Mouse (Mus musculus) neural tube, embryonic 15.5 days (tissue): ENCODE measurements around the gene Gm48551. TPM values are rescaled to one million over a fixed set of nuclear protein-coding genes. Genes with fewer than 3 reads are reported as not detected.

Experiments used
- ATAC-seq: fragments of 200-750 bp; cut with Nextera tagmentation; 2 replicates; pipeline ENCODE4 v1.8.0; 2017; ENCODE audit warnings: mild to moderate bottlenecking, moderate TSS enrichment, moderate library complexity; ENCODE audit not compliant: low FRiP score
- H3K27ac ChIP-seq: fragments of 300-500 bp; sonication (generic); replicated peaks from 2 replicates; pipeline ENCODE4 v1.5.1; 2015; ENCODE audit warnings: mild to moderate bottlenecking, inconsistent platforms
- H3K27me3 ChIP-seq: fragments of 300-500 bp; sonication (generic); replicated peaks from 2 replicates; pipeline ENCODE4 v1.6.1; 2015; ENCODE audit warnings: inconsistent platforms
- H3K36me3 ChIP-seq: fragments of 300-500 bp; sonication (generic); 2 replicates; pipeline ENCODE4 v1.6.1; 2015; ENCODE audit warnings: inconsistent platforms
- H3K4me1 ChIP-seq: fragments of 300-500 bp; sonication (generic); 2 replicates; pipeline ENCODE4 v1.6.1; 2015; ENCODE audit warnings: inconsistent platforms
- H3K4me2 ChIP-seq: fragments of 300-500 bp; sonication (generic); 2 replicates; pipeline ENCODE4 v1.6.1; 2015; ENCODE audit warnings: inconsistent platforms, mild to moderate bottlenecking, moderate library complexity
- H3K4me3 ChIP-seq: fragments of 300-500 bp; sonication (generic); replicated peaks from 2 replicates; pipeline ENCODE4 v1.5.1; 2015; ENCODE audit warnings: mild to moderate bottlenecking, inconsistent platforms
- H3K9ac ChIP-seq: fragments of 300-500 bp; sonication (generic); replicated peaks from 2 replicates; pipeline ENCODE4 v1.6.1; 2015; ENCODE audit warnings: mild to moderate bottlenecking, inconsistent platforms
- H3K9me3 ChIP-seq: fragments of 300-500 bp; sonication (generic); replicated peaks from 2 replicates; pipeline ENCODE4 v1.6.1; 2016; ENCODE audit warnings: inconsistent platforms
- WGBS: fragments of 180-500 bp; shearing (Covaris S2); methylation state at CpG from one replicate; pipeline ENCODE4 v1.1.7; 2015; ENCODE audit warnings: mixed read lengths; 5-methylcytosine and 5-hydroxymethylcytosine counted together
- polyA plus RNA-seq: library from polyadenylated mRNA; unstranded; fragments of >200 nt; fragmentation: Nextera tagmentation; extraction: Ambion mirVana; gene quantifications from 2 replicates; pipeline ENCODE4 v1.2.1, GENCODE M21; 2015

Gene Gm48551
- polyA plus RNA-seq, 1 experiment from 2014 or later = 7.2 TPM

DNA sequence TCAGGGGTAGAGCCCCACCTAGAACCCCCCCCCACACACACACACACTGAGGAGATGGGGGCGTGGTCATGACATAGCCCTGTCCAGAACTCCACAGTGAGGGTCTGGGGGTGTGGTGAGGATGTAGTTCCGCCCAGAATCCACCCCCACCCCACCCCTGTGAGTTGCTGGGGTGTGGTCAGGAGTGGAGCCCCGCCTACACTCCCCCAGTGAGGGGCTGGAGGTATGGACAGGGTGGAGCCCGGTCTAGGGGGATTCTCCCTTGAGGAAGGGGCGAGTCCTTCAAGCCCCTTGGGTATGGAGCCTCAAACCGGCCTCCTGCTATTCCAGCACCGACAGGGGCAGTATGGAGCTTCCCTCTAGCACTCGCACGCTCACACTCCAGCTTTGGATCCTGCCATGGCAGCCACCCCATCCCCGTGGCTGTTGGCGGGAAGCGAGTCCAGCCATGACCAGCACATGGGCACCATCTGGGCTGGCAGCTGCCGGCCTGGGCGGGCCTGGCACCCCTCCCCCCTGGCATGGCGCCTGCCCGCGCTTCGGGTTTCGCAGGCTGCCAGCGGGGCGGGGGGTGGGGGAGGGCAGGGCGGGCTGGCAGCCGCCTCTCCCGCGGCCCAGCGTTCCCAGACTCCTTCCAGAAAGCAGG lies 32.4 kb downstream of the Gm48551 start:
- Histone ChIP-seq H3K9me3 (no peaks in the 10 kb centered on the region), H3K36me3 (peaks cover 12% of the 10 kb centered on the region; the same call in 1 of the 2 replicates), H3K4me2 (peak overlapping the region; percentile 50), H3K9ac (0 out of 2 replicates have a peak overlapping the region, but pooled peaks have one; percentile 20), H3K27ac (peak overlapping the region; percentile 72), H3K4me1 (peaks cover 73% of the 10 kb centered on the region), H3K27me3 (no peaks in the 10 kb centered on the region), H3K4me3 (peak overlapping the region; percentile 19; the same call in 1 of the 2 replicates)
- peak; percentile 67 for ATAC-seq
- 1% methylated on average over 24 of the region's 26 CpGs for WGBS

DNA sequence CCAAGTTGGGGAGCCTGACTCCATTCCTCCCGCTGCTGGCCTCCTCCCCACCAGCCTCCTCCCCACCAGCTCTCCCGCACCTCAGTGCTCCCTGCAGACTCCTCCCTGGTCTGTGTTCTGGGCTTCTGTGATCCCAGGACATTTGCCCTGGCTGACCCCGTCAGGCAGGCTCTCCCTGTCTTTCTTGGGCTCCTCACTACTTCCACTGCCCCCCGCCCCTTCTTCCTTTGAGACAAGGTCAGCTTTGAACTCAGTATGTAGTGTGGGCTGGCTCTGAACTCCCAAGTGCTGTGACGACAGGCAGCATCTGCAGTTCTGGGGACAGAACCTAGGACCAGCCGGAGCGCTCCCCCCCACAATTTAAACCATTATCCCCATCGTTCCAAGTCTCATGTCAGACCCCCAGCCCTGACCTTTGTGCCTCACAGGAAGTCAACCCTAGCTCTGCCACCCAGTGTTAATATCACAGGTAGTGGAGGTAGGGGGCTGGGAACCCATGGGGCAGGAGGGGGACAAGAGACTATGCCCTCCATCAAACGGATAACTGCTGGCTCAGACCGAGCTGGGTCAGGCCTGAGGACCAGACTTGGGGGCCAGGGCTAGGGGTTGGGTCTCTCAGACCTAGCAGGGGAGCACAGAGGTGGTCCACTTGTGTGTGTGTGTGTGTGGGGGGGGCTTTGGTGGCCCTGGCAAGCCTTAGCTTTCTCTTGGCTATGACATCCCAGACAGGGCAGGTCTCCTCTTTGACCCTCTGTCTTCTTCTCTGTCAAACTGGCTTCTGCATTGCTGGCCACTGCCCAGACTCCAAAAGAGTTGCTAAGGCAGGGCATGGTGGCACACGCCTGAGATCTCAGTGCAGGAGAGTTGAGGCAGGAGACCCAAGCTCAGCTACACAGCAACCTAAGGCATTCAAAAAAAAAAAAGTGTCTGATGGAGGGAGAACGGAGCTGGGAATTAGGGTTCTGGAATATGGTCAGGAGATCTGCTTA lies 33.3 kb downstream of the Gm48551 start:
- Histone ChIP-seq H3K4me1 (peaks cover 65% of the 10 kb centered on the region), H3K9ac (peak overlapping the region; percentile 20; the same call in 1 of the 2 replicates), H3K27me3 (no peaks in the 10 kb centered on the region), H3K27ac (peak overlapping the region; percentile 72), H3K4me3 (peak overlapping the region; percentile 19; the same call in 1 of the 2 replicates), H3K4me2 (peak overlapping the region; percentile 50), H3K9me3 (no peaks in the 10 kb centered on the region), H3K36me3 (peaks cover 12% of the 10 kb centered on the region; the same call in 1 of the 2 replicates)
- 51% methylated on average over 12 of the region's 12 CpGs for WGBS
- no peak for ATAC-seq

DNA sequence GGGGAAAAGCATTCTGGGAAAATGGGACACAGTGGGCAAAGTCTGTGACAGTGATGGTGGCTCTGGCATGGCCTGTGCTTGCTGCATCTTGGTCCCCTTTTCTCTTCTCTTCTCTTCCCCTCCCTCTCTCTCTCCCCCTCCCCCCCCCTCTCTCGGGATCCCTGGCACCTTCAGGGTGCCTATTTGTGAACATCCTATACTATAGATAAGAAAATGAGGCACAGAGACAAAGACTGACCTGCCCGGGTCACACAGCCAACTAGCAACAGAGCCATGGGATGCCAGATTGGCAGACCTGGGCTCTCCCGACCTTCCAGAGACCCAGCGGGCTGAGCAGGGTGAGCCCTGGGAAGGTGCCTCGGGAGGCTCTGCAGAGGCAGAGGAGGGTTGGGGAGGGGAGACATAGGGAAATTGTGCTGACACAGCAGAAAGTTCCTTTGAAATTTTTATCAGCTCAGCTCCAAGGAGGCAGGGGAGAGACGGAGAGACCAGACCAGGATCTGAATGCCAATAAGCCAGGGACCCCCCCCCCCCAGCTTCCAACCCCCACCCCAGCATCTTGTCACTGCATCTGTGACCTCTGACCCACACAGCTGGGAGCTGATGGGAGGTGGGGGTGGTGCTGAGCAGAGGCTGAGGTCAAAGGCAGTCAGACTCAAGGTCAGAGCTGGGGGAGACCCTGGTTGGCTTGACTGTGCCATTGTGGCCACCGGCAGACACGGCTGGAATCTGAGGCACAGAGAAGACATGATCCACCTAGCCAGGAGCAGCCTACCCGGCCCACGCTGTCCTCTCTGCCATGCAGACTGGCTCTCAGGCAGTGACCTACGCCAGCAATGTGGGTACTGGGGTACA lies 34.2 kb downstream of the Gm48551 start:
- Histone ChIP-seq H3K27me3 (no peaks in the 10 kb centered on the region), H3K9me3 (no peaks in the 10 kb centered on the region), H3K4me2 (no peak overlapping the region), H3K4me3 (no peak overlapping the region), H3K4me1 (peaks cover 57% of the 10 kb centered on the region), H3K9ac (no peak overlapping the region), H3K27ac (no peak overlapping the region), H3K36me3 (peaks cover 12% of the 10 kb centered on the region; the same call in 1 of the 2 replicates)
- no peak for ATAC-seq
- WGBS = 46% methylated on average over 11 of the region's 11 CpGs

DNA sequence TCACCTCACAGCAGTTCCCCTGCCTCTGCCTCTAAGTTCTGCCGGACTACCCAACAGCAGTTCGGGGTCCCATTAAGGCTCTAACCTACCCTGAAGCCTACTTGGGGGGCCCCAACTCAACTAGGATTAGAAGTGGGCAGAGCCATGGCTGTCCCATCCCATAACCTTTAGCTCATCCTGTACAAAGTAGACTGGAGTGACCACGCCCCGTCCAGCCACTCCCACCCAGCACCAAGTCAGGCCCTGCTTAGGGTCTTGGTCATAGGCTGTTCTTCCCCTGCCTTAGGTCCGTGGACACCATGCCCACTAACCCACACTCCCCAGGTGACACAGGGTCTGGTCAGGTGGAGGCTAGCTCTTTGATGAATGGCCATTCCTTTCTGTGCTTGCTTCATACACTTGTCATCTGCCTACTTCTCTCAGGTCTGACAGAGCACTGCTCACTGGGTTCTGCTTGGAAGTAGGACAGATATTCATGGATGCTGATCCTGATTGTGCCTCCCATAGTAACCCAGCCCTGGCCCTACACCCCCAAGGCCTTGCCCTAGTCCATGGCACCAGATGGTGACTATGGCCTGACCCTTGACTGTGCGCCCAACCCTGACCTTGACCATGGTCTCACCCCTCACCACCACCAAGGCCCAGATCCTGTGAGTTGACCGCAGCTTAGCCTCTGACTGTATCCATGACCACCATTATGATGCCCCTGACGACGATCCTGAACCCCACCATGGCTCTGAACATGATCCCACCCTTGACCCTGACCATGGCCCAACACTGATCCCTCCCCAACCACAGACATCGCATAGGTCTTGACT lies 35.1 kb downstream of the Gm48551 start:
- WGBS = 94% methylated on average over 10 of the region's 10 CpGs
- no peak overlapping the region for H3K4me2 ChIP-seq
- no peak overlapping the region for H3K9ac ChIP-seq
- H3K27me3 ChIP-seq = no peaks in the 10 kb centered on the region
- ATAC-seq = no peak
- no peaks in the 10 kb centered on the region for H3K9me3 ChIP-seq
- H3K27ac ChIP-seq = no peak overlapping the region
- H3K4me1 ChIP-seq = peaks cover 54% of the 10 kb centered on the region
- H3K36me3 ChIP-seq = peaks cover 12% of the 10 kb centered on the region; the same call in 1 of the 2 replicates
- H3K4me3 ChIP-seq = no peak overlapping the region

DNA sequence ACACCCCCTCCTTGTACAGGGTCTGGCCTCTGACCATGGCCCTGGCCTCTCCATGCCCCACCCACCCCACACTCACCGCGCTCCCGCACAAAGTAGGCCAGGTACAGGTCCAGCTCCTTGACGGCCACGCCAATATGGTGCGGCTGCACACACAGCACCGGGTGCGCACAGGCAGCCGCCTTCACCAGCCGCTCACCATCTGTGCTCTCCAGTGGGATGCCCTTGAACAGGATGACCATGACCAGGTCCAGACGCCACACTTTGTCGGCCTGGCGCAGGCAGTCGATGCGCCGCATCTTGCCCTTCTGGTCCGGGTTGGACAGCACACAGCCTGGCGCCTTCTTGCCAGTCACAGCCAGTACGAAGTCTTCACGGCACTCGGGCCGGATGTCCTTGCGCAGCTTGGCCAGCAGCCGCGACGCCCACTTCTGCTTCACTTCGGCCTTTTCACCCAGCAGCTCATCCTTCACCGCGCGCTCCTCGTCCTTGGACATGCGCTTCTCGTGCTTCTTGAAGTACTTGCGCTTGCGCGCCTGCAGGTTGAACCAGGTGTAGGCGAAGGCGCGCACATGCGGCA lies 36.0 kb downstream of the Gm48551 start:
- no peak overlapping the region for H3K9ac ChIP-seq
- H3K27me3 ChIP-seq = no peaks in the 10 kb centered on the region
- H3K4me2 ChIP-seq = no peak overlapping the region
- WGBS = 87% methylated on average over 40 of the region's 40 CpGs
- H3K4me1 ChIP-seq = peaks cover 56% of the 10 kb centered on the region
- H3K4me3 ChIP-seq = no peak overlapping the region
- H3K27ac ChIP-seq = no peak overlapping the region
- H3K9me3 ChIP-seq = no peaks in the 10 kb centered on the region
- H3K36me3 ChIP-seq = peaks cover 12% of the 10 kb centered on the region; the same call in 1 of the 2 replicates
- ATAC-seq = no peak

DNA sequence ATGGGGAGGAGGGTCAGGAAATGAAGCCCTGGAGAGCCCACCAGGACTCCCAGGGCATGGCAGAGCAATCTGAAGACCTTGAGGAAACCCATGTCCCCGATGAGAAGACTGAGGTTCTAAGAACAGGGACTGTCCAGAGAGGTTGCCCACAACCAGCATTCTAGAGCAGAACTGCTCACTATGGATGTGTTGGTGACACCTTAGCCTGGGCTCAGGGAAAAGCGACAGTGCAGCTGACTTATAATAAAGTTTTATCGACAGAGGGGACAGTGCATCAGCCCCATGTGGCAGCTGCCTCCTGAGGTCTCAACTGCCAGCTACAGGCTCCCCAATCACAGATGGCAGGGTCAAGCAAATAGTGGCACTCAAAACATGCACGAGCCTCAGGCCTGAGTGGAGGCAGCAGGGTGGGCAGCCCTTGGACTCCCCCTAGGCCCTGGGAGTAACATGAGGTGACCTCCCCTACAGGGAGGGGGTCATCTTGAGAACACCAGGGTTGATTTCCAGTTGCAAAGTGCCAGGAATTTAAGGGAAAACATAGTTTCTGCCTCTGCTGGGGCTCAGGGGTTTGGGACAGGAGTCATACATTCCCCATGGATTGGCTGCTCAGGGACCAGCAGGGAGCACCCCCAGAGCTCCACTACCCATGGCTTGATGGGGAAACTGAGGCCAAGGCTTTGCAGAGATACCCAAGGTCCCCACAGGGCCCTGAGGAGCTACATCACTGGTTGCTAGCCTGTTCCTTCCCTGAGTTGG lies 37.0 kb downstream of the Gm48551 start:
- 80% methylated on average over 4 of the region's 4 CpGs for WGBS
- no peak overlapping the region for H3K4me3 ChIP-seq
- H3K9ac ChIP-seq = no peak overlapping the region
- H3K4me2 ChIP-seq = no peak overlapping the region
- H3K27ac ChIP-seq = no peak overlapping the region
- no peak for ATAC-seq
- H3K27me3 ChIP-seq = no peaks in the 10 kb centered on the region; the same call in 1 of the 2 replicates
- H3K4me1 ChIP-seq = peaks cover 56% of the 10 kb centered on the region
- no peaks in the 10 kb centered on the region for H3K9me3 ChIP-seq
- peaks cover 12% of the 10 kb centered on the region; the same call in 1 of the 2 replicates for H3K36me3 ChIP-seq

DNA sequence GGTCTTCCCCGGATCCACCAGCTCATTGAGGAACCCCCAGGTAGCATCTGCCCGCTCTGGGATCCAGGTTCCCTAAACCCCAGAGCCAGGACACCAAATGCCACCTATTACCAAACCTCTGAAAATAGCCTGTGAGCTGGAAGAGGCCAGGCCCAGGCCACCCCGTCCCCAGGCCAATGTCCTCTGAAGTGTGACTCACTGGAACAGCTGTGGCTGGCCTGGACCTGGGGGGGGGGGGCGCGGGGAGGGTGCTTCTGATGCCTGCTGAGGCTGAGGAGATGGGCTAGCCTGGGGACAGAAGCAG lies 37.5 kb downstream of the Gm48551 start:
- no peak overlapping the region for H3K27ac ChIP-seq
- no peaks in the 10 kb centered on the region; the same call in 1 of the 2 replicates for H3K27me3 ChIP-seq
- H3K4me1 ChIP-seq = peaks cover 56% of the 10 kb centered on the region
- no peak overlapping the region for H3K9ac ChIP-seq
- 83% methylated on average over 5 of the region's 5 CpGs for WGBS
- H3K9me3 ChIP-seq = no peaks in the 10 kb centered on the region
- peaks cover 12% of the 10 kb centered on the region; the same call in 1 of the 2 replicates for H3K36me3 ChIP-seq
- no peak for ATAC-seq
- no peak overlapping the region for H3K4me3 ChIP-seq
- H3K4me2 ChIP-seq = no peak overlapping the region

DNA sequence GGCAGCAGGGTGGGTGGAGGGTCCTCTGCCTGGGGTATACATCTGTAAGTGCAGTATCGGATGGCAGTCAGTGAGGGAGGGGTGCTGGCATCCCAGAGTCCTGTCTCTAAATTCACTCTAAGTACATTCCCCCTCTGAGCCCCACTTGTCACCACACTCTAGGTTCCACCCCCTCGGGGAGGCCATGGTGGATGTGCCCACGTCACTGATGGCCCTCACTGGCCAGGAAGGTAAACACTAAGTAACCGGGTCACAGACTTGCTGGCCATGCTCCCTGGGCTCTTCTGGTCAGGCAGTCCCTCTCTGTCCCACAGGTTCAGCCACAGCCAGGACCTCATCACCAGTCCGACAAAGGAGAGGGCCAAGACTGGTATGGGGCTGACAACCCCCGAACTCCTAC lies 37.9 kb downstream of the Gm48551 start:
- WGBS = 86% methylated on average over 6 of the region's 6 CpGs

DNA sequence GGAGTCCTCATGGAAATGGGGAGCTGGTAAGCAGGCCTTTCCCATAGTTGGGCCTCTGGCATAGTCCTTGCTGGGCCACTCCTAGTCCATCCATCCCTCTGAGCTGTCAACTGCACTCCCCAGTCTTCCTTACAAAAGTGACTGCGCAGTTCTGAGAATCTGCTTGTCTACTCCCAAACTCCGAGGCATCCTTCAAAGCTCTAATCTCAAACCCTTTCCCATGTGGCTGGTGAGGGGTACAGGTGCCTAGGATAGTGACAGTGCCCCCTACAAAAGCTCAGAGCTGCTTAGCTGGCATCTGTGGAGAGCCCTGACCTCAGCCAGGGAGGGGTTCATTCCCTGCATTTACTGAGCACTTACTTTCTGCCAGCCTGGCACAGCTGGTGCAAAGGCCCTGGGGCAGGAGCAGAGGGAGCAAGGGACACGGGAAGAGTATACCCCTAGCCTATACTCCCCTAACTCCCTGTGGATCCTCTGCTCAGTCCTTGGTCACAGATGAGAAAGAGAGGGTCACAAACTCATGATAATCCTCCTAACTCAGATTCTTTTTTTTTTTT lies 38.5 kb downstream of the Gm48551 start:
- Histone ChIP-seq H3K27ac (no peak overlapping the region), H3K4me1 (peaks cover 54% of the 10 kb centered on the region), H3K9ac (no peak overlapping the region), H3K4me3 (no peak overlapping the region), H3K4me2 (no peak overlapping the region), H3K27me3 (peaks cover 6% of the 10 kb centered on the region), H3K9me3 (no peaks in the 10 kb centered on the region), H3K36me3 (peaks cover 12% of the 10 kb centered on the region; the same call in 1 of the 2 replicates)
- WGBS = 72% methylated on average over 3 of the region's 3 CpGs
- no peak for ATAC-seq

More for the DNA sequence above, 37.9 kb downstream of the Gm48551 start:
- Histone ChIP-seq H3K27me3 (peaks cover under 1% of the 10 kb centered on the region), H3K9me3 (no peaks in the 10 kb centered on the region), H3K4me3 (no peak overlapping the region), H3K4me1 (peaks cover 56% of the 10 kb centered on the region), H3K4me2 (no peak overlapping the region), H3K27ac (no peak overlapping the region), H3K9ac (no peak overlapping the region), H3K36me3 (peaks cover 12% of the 10 kb centered on the region; the same call in 1 of the 2 replicates)
- ATAC-seq = no peak
